Mouse (Mus musculus): ENCODE measurements around the gene Gm13691.

Gene Gm13691

DNA sequence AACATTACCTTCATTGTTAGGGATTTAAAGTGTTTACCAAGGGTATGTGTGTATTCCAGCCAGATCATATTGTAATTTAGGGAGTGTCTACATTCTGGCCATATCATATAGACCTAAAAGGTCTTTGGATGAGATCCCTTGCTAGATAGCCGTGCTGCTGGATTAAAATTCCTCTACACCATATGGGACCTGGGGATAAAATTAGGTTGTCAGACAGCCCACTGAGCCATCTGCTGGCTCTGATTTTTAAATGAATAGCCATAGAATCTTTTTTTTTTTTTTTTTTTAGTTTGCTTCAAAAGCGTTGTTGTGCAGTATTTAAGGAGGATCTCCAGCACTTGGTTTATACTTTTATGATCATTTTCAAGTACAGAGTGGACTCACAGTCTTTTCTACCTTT, 42.2 kb downstream of the Gm13691 start:
- WGBS = 48% methylated on average over 2 of the region's 2 CpGs

DNA sequence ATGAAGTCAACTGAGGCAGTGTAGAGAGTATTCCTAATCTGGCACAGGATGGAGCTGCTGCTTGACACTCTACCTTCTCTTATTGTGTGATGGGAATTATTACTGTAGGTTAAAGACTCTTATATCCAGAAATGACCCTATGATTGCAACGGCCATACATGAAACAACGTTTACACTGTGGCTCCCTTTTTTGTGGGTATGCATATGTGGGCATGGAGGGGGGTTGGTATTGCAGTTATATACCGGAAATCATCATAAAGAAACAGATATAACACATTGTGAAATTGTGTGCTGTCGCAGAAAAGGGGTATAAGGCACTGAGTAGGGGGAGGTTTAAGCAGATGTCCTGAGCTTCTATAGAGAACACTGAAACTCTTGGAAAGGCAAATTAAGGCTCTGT, 45.6 kb downstream of the Gm13691 start:
- WGBS = 86% methylated on average over 4 of the region's 4 CpGs

DNA sequence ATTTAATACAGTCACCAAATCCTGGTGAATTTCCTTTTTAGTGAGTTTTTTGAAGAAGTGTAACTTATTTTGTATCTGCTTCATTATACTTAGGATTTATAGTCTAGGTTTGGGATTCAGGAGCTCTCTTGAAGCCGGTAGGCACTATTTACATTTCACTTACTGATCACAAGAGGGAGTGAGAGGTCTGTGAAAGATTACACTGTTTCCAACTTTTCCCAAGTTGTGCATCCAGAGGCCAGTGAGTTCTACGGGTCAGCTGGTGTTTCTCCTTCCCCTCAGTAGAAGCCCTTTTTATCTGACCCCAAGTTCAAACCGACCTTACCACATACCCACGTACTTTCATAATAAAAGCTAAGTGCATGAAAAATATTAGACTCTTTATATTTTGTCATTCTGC, 47.0 kb downstream of the Gm13691 start:
- WGBS = 21% methylated on average over 4 of the region's 4 CpGs

DNA sequence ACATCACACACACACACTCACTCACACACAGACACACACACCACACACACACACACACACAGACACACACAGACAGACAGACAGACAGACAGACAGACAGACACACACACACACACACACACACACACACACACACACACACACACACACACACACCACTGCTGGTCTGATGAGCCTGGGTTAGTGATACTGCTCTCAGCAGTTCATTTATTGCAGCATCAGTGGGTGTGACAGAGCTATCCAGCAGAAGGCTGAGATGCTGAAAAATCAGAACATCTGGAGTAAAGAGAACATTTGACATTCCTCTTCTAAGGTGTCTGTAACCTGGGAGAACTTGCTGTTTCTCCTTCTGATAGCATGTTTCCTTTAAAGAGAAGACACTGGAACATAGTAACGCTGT, 47.6 kb downstream of the Gm13691 start:
- 80% methylated on average over 1 of the region's 1 CpGs for WGBS

GRCm38 (mm10) chr2:84039277-84039676, 48.9 kb downstream of the Gm13691 start:
- 83% methylated on average over 6 of the region's 6 CpGs for WGBS

All from cerebral cortex, adult 2 months (tissue).